Mouse (Mus musculus) ES-Bruce4 (cell line): ENCODE results near the gene Maff.

Experiments used
- CTCF ChIP-seq: IDR thresholded peaks from one replicate; pipeline ENCODE4 v1.8.1; 2011; ENCODE audit warnings: low read depth, low read length
- POLR2A ChIP-seq: IDR thresholded peaks from one replicate; pipeline ENCODE4 v1.8.1; 2011; ENCODE audit warnings: low read length; ENCODE audit not compliant: insufficient read depth

GRCm38 (mm10) chr15:79303725-79304124, 42.7 kb upstream of the Maff start:
- no peak for TF ChIP-seq CTCF
- no peak for TF ChIP-seq POLR2A
